Mouse (Mus musculus) spleen, adult 2 months (tissue): ENCODE data around the gene Dgkz. TPM values are rescaled to one million over a fixed set of nuclear protein-coding genes. Genes with fewer than 3 reads are reported as not detected.

ENCODE experiments used
- DNase-seq, 2 experiments: peaks; one replicate each; pipeline versions ENCODE4 v3.0.0 to v3.0.0-alpha.2; 2012 to 2021; ENCODE audit warnings: low spot score in 2 of 2, low read depth in 1 of 2
- H3K27ac ChIP-seq: fragments of 200-500 bp; 2 replicates; pipeline ENCODE4 v1.5.1; 2012; ENCODE audit warnings: low read length, inconsistent platforms; ENCODE audit not compliant: insufficient read depth
- H3K27me3 ChIP-seq: fragments of 200-500 bp; 2 replicates; pipeline ENCODE4 v1.6.1; 2012; ENCODE audit warnings: mild to moderate bottlenecking, moderate library complexity, low read length, inconsistent platforms; ENCODE audit not compliant: control insufficient read depth, insufficient read depth
- H3K36me3 ChIP-seq: fragments of 200-500 bp; 2 replicates; pipeline ENCODE4 v1.6.1; 2012; ENCODE audit warnings: mild to moderate bottlenecking, low read length, inconsistent platforms; ENCODE audit not compliant: control insufficient read depth, insufficient read depth
- H3K4me1 ChIP-seq: fragments of 200-500 bp; 2 replicates; pipeline ENCODE4 v1.6.1; 2011; ENCODE audit warnings: inconsistent platforms; ENCODE audit not compliant: control insufficient read depth, insufficient read depth, insufficient read length
- H3K4me3 ChIP-seq: fragments of 200-500 bp; 2 replicates; pipeline ENCODE4 v1.5.1; 2011; ENCODE audit warnings: mild to moderate bottlenecking, inconsistent platforms; ENCODE audit not compliant: insufficient read depth, insufficient read length; ENCODE audit errors: extremely low read depth
- CTCF ChIP-seq: fragments of 200-500 bp; IDR thresholded peaks from 2 replicates; pipeline ENCODE4 v1.5.1; 2011; ENCODE audit warnings: mild to moderate bottlenecking, inconsistent platforms; ENCODE audit not compliant: insufficient read depth, insufficient read length, insufficient replicate concordance; ENCODE audit errors: extremely low read depth
- POLR2A ChIP-seq: fragments of 200-500 bp; IDR thresholded peaks from 2 replicates; pipeline ENCODE4 v1.6.1; 2011; ENCODE audit warnings: low read depth, low read length, inconsistent platforms
- WGBS: fragments of 180-500 bp; shearing (Covaris S2); methylation state at CpG from one replicate; pipeline ENCODE4 v1.1.7; 2018; 5-methylcytosine and 5-hydroxymethylcytosine counted together
- polyA plus RNA-seq: library from polyadenylated mRNA; depleted of rRNA; stranded (reverse); fragments of >200 nt; gene quantifications from 2 replicates; pipeline ENCODE4 v1.2.3, GENCODE M21; 2012; rRNA removed

Dgkz gene
- polyA plus RNA-seq, 1 experiment, result 279 TPM

DNA sequence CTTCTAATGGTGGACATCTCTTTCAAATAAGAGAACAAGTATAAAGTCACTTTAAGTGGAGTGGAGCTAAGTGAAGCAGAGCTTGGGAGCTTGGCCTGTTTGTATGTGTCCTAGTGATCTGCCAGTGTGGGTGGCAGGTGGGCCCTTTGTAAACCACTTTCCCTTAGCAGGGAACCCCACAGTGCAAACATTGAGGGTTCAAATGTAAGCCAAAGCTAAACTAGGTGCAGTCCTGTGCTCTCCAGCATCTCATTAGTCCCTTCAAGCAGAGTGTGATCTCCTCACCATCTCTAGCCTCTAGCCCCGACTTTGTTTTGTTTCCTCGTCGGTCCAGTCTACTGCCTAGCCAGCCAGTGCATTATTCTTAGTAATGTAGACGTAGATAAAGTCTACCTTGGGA lies 91.0 kb downstream of the Dgkz start:
- no peak overlapping the region for H3K4me3 ChIP-seq
- H3K4me1 ChIP-seq, result no peaks in the 10 kb centered on the region
- 93% methylated on average over 4 of the region's 4 CpGs for WGBS
- no peak for DNase-seq
- no peak for TF ChIP-seq CTCF
- no peak for TF ChIP-seq POLR2A
- peaks cover 10% of the 10 kb centered on the region for H3K36me3 ChIP-seq
- H3K27me3 ChIP-seq, result no peaks in the 10 kb centered on the region
- no peak overlapping the region for H3K27ac ChIP-seq

DNA sequence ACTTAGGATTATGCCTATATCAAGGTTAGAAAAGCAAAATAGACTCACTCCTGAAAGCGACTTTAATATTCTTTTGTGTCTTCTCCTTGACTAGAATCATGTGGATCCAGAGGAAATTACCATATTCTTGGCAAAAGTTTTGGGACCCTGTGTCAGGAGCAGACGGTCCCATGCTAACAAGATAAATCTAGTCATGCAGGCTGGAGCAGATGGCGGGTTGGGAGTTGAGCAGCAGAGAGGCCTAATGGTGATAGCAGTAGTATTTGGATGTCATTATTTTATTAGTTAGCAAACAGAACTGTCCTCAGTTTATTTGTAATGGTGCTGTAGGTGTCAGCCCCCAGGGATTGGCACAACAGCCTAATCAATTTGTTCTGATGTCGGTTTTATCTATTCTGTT lies 91.7 kb downstream of the Dgkz start:
- 92% methylated on average over 4 of the region's 4 CpGs for WGBS
- no peak for TF ChIP-seq CTCF
- TF ChIP-seq POLR2A, result no peak
- no peaks in the 10 kb centered on the region for H3K4me1 ChIP-seq
- H3K27ac ChIP-seq, result no peak overlapping the region
- no peaks in the 10 kb centered on the region for H3K27me3 ChIP-seq
- no peak overlapping the region for H3K4me3 ChIP-seq
- DNase-seq, result no peak
- H3K36me3 ChIP-seq, result peaks cover 11% of the 10 kb centered on the region

Other genes starting within 250 kb of the Dgkz start
- 20.0 and 21.8 TPM in 2 replicates for gene Ambra1, start 245.7 kb downstream of the Dgkz start, polyA plus RNA-seq
- gene Chrm4, start 48.6 kb downstream of the Dgkz start, polyA plus RNA-seq, result 0.39 and 0.45 TPM in 2 replicates
- 2.7 and 3.1 TPM in 2 replicates for gene Mdk, start 43.6 kb downstream of the Dgkz start, polyA plus RNA-seq
- not detected in 2 replicates for gene Gm9821, start 30.2 kb downstream of the Dgkz start, polyA plus RNA-seq
- gene Creb3l1, start 48.6 kb upstream of the Dgkz start, polyA plus RNA-seq, result 3.3 and 4.0 TPM in 2 replicates
- 49.2 and 51.4 TPM in 2 replicates for gene Phf21a, start 117.3 kb upstream of the Dgkz start, polyA plus RNA-seq